Mouse (Mus musculus) adrenal gland, postnatal 0 days (tissue): ENCODE measurements around the gene Adam20. TPM values are rescaled to one million over a fixed set of nuclear protein-coding genes. Genes with fewer than 3 reads are reported as not detected.

Source experiments
- polyA plus RNA-seq: library from polyadenylated mRNA; unstranded; fragments of >200 nt; fragmentation: Nextera tagmentation; extraction: Ambion mirVana; gene quantifications from 2 replicates; pipeline ENCODE4 v1.2.1, GENCODE M21; 2015

Adam20 gene
- polyA plus RNA-seq, result not detected in 2 replicates

GRCm38 (mm10) chr8:40792973-40793372, at the start of gene Adam20:
Adam20 (plus strand) TSS chr8:40793273.

GRCm38 (mm10) chr8:40751908-40752307, 41.2 kb upstream of the Adam20 start, which contains the start of gene Adam25:
Adam25 (plus strand) TSS chr8:40752208.

Other genes starting within 250 kb of the Adam20 start
- not detected in 2 replicates for gene Adam24, start 118.2 kb upstream of the Adam20 start, polyA plus RNA-seq
- not detected in 2 replicates for gene Adam25, start 41.1 kb upstream of the Adam20 start, polyA plus RNA-seq
- gene Adam39, start 29.7 kb downstream of the Adam20 start, polyA plus RNA-seq, result not detected in 2 replicates